Mouse (Mus musculus) adrenal gland, postnatal 36 days (tissue): ENCODE results near the gene Asic3. TPM values are rescaled to one million over a fixed set of nuclear protein-coding genes. Genes with fewer than 3 reads are reported as not detected.
"Not testable (repeated sequence)": the region's sequence is repeated elsewhere in the genome, so short reads cannot be mapped to it uniquely, and the experiment has no call there.

Experiments
- DNase-seq, 2 experiments: peaks; one replicate each; pipeline ENCODE4 v3.0.0; 2021; ENCODE audit warnings: mixed read lengths in 1 of 2
- total RNA-seq, 2 experiments: library from RNA; stranded (reverse); gene quantifications; 2 replicates each; pipeline ENCODE4 v1.2.3; 2021

Gene Asic3
- total RNA-seq, 2 experiments from 2014 or later, result 0.26 to 0.36 TPM

DNA sequence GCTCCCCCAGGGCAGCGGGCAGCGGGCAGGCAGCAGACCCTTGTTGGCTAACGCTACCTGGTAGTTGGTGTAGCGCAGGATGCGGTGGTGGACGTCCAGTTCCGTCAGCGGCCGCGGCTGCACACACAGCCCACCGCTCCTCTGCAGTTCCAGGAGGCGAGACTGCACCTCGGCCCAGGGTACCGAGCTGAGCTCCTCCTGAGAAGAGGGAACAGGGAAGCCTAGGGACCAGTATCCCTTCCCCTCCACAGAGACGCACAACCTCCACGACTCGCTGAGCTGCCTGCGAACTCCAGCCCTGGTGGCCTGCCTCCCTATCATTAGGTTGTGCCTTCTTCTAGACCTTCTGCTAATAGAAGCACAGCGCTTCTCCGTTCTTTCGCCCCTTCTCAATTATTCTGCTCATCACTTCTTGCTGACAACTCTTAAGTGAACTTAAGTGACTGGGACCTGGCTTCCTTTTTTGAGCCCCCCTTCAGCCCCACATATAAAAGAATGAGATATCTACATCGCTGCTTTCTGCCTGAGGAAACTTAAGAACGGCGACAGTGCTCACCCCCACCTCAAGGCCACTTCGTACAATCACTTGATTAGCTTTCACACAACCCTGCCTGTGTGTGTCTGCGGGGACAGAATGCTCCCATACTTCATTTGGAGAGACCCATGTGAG, 24.8 kb upstream of the Asic3 start:
- no peak for DNase-seq

DNA sequence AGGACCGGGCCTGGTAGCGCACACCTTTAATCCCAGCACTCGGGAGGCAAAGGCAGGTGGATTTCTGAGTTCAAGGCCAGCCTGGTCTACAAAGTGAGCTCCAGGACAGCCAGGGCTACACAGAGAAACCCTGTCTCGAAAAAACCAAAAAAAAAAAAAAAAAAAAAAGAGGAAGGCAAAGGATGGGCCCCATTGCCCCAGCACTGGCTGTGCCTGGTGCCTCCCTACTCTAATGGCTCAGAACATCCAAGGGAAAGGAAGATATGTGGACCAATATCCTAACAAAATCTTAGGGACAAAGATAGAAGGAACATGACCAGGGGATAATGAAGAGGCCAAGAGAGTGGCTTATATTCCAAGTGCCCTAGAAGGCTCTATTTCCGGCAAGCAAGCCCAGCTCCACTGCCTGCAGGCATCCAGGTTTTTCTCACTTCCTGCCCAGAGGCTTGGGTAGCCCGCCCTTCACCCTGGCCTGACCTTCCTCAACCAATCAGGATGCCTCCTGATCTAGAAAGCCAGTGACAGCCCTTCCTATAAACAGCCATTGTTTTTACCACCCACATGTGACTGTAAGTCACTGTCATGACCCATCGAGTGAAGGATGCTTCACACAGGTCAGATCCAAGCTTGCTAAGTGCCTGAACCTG, 24.1 kb upstream of the Asic3 start:
- DNase-seq, result peak; percentile 28 to 32

GRCm38 (mm10) chr5:24389658-24390020, 23.6 kb upstream of the Asic3 start:
- no peak for DNase-seq

DNA sequence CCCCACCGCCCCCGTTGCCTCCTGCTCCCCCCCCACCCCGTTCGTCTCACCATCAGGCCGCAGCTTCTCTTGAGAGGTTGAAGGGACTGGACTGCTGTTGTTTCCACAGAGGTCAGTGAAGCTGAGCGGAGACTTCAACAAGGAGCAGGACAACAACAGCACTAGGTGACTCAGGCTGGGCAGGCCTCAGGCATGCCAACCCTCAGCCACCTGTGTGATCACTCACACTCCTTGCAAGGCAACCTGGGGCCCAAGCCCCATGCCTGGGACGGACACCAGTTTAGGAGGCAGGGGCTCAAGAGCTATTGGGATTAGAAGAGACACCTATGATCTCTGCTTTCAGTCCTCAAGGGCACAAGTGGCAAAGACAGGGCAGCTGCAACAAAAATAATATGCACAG, 21.3 kb upstream of the Asic3 start, which contains the start of gene Atg9b:
Gene Atg9b (minus strand): TSS at position 280 of the 400 bp plus-strand sequence.
- no peak for DNase-seq

- no peak for DNase-seq
These were observed 20.5 kb upstream of the Asic3 start for GRCm38 (mm10) chr5:24392724-24393123.

GRCm38 (mm10) chr5:24393392-24393997, 19.7 kb upstream of the Asic3 start, which contains the start of gene Abcb8:
TSS of gene Abcb8 (plus strand) at chr5:24393663.
- peak; percentile 84 to 93 for DNase-seq

DNA sequence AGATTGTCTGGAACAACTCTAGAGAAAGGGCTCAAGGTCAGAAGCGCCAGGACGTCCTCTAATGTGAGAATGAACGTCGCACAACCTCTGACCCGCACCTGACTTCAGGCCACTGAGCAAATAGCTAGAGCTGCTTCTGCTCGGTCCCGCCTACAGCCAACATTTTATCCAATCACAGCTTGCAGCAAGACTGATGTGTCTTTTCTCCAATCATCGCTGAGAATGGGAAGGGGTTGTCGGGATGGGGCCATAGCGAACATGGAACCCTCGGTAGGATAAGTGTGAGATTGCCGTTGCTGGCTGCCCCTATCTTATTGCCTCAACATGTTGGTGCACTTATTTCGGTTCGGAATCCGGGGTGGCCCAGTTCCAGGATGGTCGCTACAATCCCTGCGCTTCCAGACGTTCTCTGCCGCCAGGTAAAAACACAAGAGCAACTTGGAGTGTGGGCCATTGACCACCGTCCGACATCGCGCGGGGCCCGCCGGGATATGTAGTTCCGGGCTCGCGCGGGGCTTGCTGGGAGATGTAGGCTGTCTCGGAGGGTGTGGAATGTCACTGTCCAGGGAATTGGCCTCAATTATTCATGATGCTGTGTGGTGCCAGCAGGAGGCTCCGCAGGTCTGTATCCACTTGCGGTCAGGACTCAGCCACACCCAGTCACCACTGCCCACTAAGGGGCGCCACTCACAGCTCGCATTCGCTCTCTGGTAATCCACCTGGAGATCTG, 18.9 kb upstream of the Asic3 start:
- peak; percentile 94 to 95 for DNase-seq

- not testable (repeated sequence) for DNase-seq
These were observed 16.9 kb upstream of the Asic3 start for GRCm38 (mm10) chr5:24396254-24396653.

- DNase-seq, result no peak
These were observed 13.5 kb upstream of the Asic3 start for GRCm38 (mm10) chr5:24399686-24400085.

GRCm38 (mm10) chr5:24400362-24400761, 12.8 kb upstream of the Asic3 start:
- DNase-seq, result no peak

DNA sequence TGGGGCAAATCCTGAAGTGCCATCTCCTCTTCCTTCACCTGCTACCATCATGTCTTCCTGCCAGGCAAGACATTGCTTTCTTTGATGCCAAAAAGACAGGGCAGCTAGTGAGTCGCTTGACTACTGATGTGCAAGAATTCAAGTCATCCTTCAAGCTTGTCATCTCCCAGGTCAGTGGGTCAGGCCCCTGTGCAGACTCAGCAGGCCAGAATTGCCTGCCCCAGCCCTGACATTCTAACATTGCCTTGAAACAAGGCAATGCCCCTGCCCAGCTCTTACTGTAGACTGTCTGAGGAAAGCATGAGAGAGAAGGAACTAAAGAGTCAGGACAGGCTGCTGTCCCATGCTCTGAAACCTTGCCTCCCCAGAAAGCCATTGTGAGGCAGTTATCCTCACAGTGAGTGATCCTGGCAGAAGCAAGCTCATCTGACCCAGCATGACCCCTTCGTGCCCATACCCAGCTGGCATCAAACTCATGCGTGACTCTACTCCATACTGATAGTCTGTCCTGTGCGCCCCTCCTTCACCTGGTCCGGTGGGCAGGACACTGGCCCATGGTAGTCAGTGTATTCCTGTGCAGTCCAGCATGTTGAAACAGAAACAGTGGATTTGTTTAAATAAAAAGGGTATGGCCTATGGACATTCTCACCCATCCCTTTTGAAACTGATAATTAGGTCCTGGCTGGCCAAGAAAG, 12.1 kb upstream of the Asic3 start:
- DNase-seq, result peak in 1 of 2 experiments; percentile 34

- DNase-seq, result no peak
These were observed 11.2 kb upstream of the Asic3 start for GRCm38 (mm10) chr5:24401969-24402368.

DNA sequence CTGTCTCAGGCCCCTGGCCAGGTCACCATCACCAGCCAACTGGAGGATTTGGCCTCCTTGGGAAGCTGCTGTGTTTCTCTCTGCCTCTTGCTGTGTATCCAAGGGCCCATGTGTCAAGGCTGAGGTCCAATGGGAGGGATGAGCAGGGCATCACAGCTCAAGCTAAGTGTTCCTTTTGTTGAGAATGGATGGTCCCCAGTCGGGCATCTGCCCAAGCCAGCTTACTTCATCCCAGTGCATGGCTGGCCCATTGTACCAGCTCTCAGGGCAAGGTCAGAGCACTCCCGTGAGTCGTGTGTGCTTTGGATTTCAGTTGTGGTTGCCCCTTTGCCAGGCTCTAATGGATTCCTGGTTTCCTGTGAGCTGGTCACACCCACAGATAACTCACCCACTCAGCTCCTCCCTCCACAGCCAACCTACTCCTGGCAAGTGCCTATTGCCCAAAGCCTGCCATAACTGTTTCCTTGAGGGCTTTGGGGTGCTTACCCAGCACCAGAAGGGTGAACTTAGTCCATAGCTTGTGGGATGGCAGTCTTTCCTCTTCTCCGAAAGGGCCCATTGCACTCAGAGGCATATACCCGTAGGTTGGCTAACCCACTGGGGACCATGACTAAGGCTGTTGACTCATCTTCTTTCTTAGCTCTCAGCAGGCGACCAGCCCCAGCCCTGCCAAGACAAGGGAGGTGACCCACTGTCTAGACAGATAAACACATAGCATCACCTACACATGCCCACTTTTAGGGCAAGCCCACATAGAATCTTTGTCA, 8.4 kb upstream of the Asic3 start:
- peak; percentile 48 to 52 for DNase-seq

- DNase-seq, result no peak
These were observed 7.8 kb upstream of the Asic3 start for GRCm38 (mm10) chr5:24405389-24405876.

GRCm38 (mm10) chr5:24408651-24409050, 4.5 kb upstream of the Asic3 start:
- peak; percentile 75 to 84 for DNase-seq

- DNase-seq, result no peak
These were observed 3.7 kb upstream of the Asic3 start for GRCm38 (mm10) chr5:24409466-24409865.

GRCm38 (mm10) chr5:24412063-24412462, 1.1 kb upstream of the Asic3 start:
- no peak for DNase-seq

- no peak for DNase-seq
These were observed 746 bp downstream of the Asic3 start for GRCm38 (mm10) chr5:24413938-24414337.

GRCm38 (mm10) chr5:24416222-24416736, 3.1 kb downstream of the Asic3 start:
- DNase-seq, result peak; percentile 73 to 76

DNA sequence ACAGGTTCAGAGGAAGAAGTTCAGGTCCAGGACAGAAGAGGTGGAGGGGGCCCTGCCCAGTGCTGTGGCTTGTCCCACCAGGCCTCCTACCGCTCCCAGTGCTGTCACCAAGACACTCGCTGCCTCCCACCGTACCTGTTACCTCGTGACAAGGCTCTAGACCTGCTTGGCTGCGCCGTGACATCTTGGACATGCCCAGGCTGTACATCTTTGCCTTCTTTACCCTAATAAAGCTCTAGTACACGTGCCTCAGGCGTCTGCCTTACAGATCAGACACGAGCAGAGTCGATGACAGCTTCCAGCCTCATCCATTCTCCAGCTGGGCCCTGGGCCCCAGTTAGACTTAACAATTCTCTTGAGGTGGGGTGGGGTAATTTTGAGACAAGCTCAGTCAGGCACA, 4.4 kb downstream of the Asic3 start:
- no peak for DNase-seq

DNA sequence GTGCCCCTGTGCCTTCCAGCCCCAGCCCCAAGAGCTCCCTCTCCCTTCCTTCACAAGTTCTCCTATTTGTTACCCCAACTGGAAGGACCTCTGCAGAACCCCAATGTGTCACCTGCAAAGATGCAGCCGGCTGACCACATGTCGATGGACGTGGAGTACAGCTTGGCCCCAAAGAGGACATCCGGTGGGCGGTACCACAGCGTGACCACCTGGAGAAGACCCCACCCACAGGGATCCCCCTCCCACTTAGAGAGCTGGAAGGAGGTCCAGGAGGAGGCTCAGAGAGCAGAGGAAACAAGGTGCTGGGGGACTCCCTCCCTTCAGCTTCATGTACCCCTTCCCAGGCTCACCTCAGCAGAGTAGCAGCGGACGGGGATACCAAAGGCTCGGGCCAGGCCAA, 7.2 kb downstream of the Asic3 start:
- DNase-seq, result no peak
